ENCODE assay signal across 8 mouse cellular contexts in genomic region chr1:90840250-90840649, GRCm38 (mm10). TPM values are rescaled to one million over a fixed set of nuclear protein-coding genes. Genes with fewer than 3 reads are reported as not detected.
DNase-seq lines count a peak whose midpoint lies in the region; ATAC-seq lines count a peak whose summit lies in the region.

No protein-coding gene starts in this region.

- H3K9me3 ChIP-seq in heart, embryonic 12.5 days (replicated peaks): no peaks in the 10 kb centered on the region
- H3K9me3 ChIP-seq in kidney, embryonic 15.5 days (replicated peaks): no peaks in the 10 kb centered on the region
- H3K9me3 ChIP-seq in limb, embryonic 15.5 days: no peaks in the 10 kb centered on the region

- H3K27me3 ChIP-seq in heart, embryonic 12.5 days (replicated peaks): 0 out of 2 replicates have a peak, but pooled peaks cover 10% of the 10 kb centered on the region
- no peaks in the 10 kb centered on the region for H3K27me3 ChIP-seq in kidney, embryonic 15.5 days
- H3K27me3 ChIP-seq in limb, embryonic 15.5 days: no peaks in the 10 kb centered on the region; the same call in 1 of the 2 replicates

- H3K4me2 ChIP-seq in heart, embryonic 12.5 days: no peak overlapping the region
- H3K4me2 ChIP-seq in kidney, embryonic 15.5 days: 0 out of 2 replicates have a peak overlapping the region, but pooled peaks have one; percentile 6
- peak overlapping the region; percentile 67 for H3K4me2 ChIP-seq in limb, embryonic 15.5 days

- ATAC-seq in heart, embryonic 12.5 days (ENCODE audit: insufficient number of reproducible peaks, low FRiP score): no peak
- no peak for ATAC-seq in kidney, embryonic 15.5 days (replicated peaks; ENCODE audit: low FRiP score)
- ATAC-seq in limb, embryonic 15.5 days (ENCODE audit: insufficient number of reproducible peaks, low FRiP score, low TSS enrichment, low read depth): no peak

- H3K4me3 ChIP-seq in heart, embryonic 12.5 days: no peak overlapping the region
- no peak overlapping the region for H3K4me3 ChIP-seq in kidney, embryonic 15.5 days (replicated peaks)
- peak overlapping the region; percentile 54 for H3K4me3 ChIP-seq in limb, embryonic 15.5 days

- H3K4me1 ChIP-seq in heart, embryonic 12.5 days (replicated peaks): peaks cover 39% of the 10 kb centered on the region
- H3K4me1 ChIP-seq in kidney, embryonic 15.5 days: peaks cover 11% of the 10 kb centered on the region
- H3K4me1 ChIP-seq in limb, embryonic 15.5 days: peaks cover 80% of the 10 kb centered on the region

- peak; percentile 93 for DNase-seq in heart, adult 11 months
- peak; percentile 21 for DNase-seq in adrenal gland, postnatal 25 days
- DNase-seq in frontal cortex, postnatal 10 days (ENCODE audit: low spot score in 2 of 2): peak; percentile 37 to 57
- DNase-seq in right cerebral cortex, postnatal 10 days (ENCODE audit: low spot score in 2 of 2): peak; percentile 70 to 74
- no peak for DNase-seq in thymus, adult 18-20 months

- H3K9ac ChIP-seq in heart, embryonic 12.5 days: no peak overlapping the region
- no peak overlapping the region for H3K9ac ChIP-seq in kidney, embryonic 15.5 days
- H3K9ac ChIP-seq in limb, embryonic 15.5 days: no peak overlapping the region

- H3K27ac ChIP-seq in heart, embryonic 12.5 days (ENCODE audit: poor library complexity, severe bottlenecking): no peak overlapping the region
- no peak overlapping the region for H3K27ac ChIP-seq in kidney, embryonic 15.5 days
- H3K27ac ChIP-seq in limb, embryonic 15.5 days: peak overlapping the region; percentile 52

- 8% methylated on average over 4 of the region's 4 CpGs for WGBS in heart, embryonic 12.5 days
- WGBS in kidney, embryonic 15.5 days: 11% methylated on average over 4 of the region's 4 CpGs
- WGBS in limb, embryonic 15.5 days: 9% methylated on average over 4 of the region's 4 CpGs

- no peaks in the 10 kb centered on the region for H3K36me3 ChIP-seq in heart, embryonic 12.5 days
- H3K36me3 ChIP-seq in kidney, embryonic 15.5 days: no peaks in the 10 kb centered on the region
- H3K36me3 ChIP-seq in limb, embryonic 15.5 days: no peaks in the 10 kb centered on the region

RNA-seq across cellular contexts. Expression of gene Col6a3, which starts 3.5 kb away (rescaled TPM):
- 10.5 and 11.3 TPM in 2 replicates for polyA plus RNA-seq in heart, embryonic 12.5 days (2016; fragmentation: Nextera tagmentation; extraction: Ambion mirVana)
- total RNA-seq in adrenal gland, postnatal 25 days (2021): 24.4 and 34.2 TPM in 2 replicates
- polyA plus RNA-seq in kidney, embryonic 15.5 days (2015; fragmentation: Nextera tagmentation; extraction: Ambion mirVana): 27.1 and 39.0 TPM in 2 replicates
- polyA plus RNA-seq in limb, embryonic 15.5 days (2015; fragmentation: Nextera tagmentation; extraction: Ambion mirVana): 183 and 219 TPM in 2 replicates

Comparison
In these comparisons a context has a peak if more than half of its experiments do, and no peak if none do; other contexts are left out.
1. DNase-seq: peak in heart, adult 11 months (single experiment), adrenal gland, postnatal 25 days (single experiment), frontal cortex, postnatal 10 days (2 of 2) and right cerebral cortex, postnatal 10 days (2 of 2); none in thymus, adult 18-20 months (0 of 2).